Mouse (Mus musculus) A20 (cell line): ENCODE measurements around the gene Txnrd2.

Source experiments
- DNase-seq: peaks from one replicate; pipeline ENCODE4 v3.0.0-alpha.2; 2011; ENCODE audit warnings: low read depth, low spot score

Txnrd2 gene

GRCm38 (mm10) chr16:18484794-18485435 is 58.7 kb downstream of the Txnrd2 start:
- DNase-seq: no peak

DNA sequence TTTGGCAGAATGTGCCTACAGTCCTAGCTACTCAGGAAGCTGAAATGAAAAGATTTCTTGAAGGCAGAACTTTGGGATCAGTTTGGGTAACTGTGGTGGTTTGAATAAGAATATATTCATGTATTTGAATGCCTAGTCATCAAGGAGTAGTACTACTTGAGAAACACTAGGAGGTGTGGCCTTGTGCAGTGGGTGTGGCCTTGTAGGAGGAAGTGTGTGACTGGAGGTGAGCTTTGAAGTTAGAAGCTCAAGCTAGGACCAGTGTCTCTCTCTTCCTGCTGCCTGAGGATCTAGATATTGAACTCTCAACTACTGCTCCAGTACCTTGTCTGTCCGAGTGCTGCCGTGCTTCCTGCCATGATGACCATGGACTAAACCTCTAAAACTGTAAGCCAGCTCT is 59.9 kb downstream of the Txnrd2 start:
- DNase-seq: no peak

- no peak for DNase-seq
These were observed 64.1 kb downstream of the Txnrd2 start for GRCm38 (mm10) chr16:18490281-18490680.

- no peak for DNase-seq
These were observed 64.7 kb downstream of the Txnrd2 start for GRCm38 (mm10) chr16:18490894-18491293.

- no peak for DNase-seq
These were observed 71.8 kb downstream of the Txnrd2 start for GRCm38 (mm10) chr16:18497865-18498515.

- peak; percentile 97 for DNase-seq
These were observed 72.4 kb downstream of the Txnrd2 start, which contains the start of the genes Gnb1l and Rtl10 for GRCm38 (mm10) chr16:18498558-18498990. Gnb1l (plus strand) TSS chr16:18498713. Rtl10 (plus strand) TSS chr16:18498901.

DNA sequence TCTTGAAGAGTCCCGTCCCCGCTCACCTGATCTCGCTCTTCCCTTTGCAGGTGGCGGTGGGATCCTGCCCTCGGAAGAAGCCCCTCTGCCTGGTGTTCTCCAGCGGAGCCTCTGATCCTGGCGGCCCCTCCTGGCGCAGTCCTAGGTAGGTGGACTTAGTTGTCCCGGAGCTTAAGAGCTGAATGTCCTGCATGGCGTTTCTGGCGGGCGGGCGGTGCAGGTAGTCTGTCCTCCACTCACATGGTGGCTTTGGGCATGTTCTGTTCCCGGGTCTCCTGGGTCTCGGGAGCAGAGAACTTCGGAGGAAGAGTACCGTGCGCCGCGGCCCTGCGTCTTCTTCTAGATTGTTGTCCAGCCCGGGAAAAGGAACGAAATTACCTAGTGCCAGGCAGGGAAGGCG is 72.8 kb downstream of the Txnrd2 start:
- no peak for DNase-seq

DNA sequence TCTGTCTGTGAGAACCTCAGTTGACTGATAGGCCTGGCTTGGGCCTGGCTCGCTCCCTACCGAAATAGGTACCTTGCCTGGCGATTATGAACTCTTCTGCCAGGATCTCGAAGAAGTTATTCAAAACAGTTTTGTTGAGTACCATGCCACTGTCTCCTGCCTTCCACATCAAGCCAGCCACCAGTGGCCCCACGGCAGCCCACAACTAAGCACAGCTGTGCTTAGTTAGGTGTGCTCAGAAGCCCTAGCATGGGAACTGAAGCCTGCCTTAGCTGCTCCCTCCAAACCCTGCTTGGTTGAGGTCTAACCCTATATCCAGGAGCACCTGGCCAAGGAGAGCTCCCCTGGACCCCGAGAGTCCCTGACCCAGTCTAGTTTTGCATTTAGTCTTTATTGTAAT is 75.3 kb downstream of the Txnrd2 start:
- no peak for DNase-seq

- DNase-seq: no peak
These were observed 77.6 kb downstream of the Txnrd2 start for GRCm38 (mm10) chr16:18503566-18504342.

DNA sequence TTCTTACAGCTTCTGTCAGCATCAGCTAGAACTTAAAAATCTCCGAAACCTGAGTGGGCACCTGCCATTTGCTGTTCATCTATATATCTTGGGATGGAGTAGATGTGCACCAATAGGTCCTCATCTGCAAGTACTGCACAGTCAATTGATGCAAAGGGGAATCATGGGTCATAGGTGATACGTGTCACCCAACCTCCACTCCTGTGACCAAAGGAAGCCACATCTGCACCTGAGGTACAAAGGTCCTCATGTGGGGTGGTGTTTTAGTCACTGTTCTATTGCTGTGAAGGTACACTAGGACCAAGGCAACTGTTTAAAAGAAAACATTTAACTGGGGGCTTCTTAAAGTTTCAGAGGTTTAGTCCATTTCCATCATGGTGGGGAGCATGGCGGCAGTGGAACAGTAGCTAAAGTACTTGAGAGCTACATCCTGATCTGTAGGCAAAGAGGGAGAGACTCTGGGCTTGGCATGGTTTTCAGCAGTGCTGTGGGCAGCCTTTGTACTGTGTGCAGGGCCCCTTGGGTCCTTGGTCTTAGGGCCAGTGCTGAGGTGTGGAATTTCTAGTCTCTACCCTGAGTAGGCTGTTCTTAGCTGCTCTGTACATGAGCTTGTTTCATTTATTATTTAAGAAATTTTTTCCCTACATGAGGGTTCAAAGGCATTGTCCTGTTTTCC is 80.5 kb downstream of the Txnrd2 start:
- DNase-seq: no peak

- no peak for DNase-seq
These were observed 81.0 kb downstream of the Txnrd2 start for GRCm38 (mm10) chr16:18507200-18507549.

DNA sequence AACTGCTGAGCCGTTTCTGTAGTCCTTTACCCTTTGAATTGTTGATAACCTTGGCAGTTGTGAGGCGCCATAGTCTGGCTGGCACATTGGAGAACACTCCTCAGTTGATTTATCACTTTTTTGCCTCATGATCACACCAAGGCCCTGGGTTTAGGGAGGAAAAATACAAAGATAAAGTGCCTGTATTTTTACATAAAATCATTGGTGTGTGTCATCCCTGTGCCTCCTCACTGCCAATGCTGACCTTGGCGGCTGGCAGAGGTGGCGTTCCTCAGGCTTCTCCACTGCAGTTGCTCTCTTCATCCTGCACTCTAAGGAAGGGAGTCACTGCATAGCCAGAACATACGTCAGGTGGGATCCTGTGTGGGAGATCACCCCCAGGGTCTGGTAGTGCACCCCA is 85.6 kb downstream of the Txnrd2 start:
- no peak for DNase-seq

DNA sequence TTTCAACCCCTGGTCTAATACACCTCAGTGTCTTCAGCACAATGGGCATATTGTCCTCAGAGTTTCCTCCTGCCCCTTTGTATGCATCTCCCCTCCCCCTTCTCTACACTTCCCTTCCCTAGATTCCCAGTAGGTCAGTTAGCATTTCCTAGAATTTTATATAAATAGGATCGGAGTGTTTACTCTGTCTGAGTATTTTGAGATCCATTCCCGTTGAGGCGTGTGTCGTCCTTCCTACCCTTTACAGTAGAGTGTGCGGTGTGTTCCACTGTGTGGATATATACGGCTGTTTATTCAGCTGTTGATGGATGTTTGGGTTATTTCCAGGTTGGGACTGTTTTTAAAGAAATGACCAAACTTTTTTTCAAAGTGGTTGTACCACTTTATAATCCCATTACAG is 87.3 kb downstream of the Txnrd2 start:
- DNase-seq: no peak

DNA sequence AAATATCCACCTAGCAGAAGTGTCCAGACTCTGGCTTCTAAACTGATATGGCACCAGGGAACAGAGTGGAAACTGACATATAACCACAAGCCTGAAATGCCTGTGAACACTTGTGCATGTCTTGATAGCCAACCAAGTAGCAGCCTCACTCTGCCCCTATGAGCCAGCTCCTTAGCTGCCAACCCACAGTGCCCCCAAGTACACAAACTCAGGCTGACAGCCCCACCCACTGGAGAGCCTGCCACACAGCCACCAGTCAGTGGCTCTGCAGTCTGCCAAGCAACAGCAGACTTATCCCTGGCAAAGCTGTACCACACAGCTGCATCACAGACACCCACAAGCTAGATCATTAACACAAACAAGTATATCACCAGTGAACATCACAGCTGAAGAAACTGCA is 91.9 kb downstream of the Txnrd2 start:
- peak; percentile 36 for DNase-seq

DNA sequence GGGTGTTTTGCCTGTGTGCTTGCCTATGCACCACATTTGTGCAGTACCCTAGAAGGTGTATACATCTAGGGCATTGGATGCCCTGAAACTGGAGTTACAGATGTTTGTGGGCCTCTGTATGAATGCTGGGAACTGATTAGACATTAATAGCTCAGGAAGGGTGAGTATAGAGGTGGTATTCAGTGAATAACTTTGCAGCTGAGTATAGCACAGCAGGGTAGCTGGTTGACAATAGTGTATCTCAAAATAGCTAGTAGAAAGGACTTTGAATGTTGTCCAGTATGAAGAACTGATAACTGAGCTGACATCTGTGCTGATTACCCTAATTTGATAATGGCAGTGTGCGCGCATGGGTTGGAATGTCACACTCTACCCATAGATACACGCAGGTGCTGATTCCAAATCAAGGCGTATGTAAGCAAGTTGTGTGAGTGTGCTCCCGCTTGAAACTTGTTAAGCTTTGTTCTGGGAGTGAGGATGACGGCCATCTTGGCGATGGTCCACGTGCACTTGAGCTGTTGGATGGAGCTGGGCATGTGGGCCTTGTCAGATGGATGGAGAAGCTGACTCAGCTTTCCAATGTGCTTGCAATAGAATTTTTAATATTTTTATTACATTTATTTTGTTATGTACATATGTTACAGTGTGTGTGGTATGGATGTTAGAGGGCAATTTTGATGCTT is 97.5 kb downstream of the Txnrd2 start:
- DNase-seq: no peak

DNA sequence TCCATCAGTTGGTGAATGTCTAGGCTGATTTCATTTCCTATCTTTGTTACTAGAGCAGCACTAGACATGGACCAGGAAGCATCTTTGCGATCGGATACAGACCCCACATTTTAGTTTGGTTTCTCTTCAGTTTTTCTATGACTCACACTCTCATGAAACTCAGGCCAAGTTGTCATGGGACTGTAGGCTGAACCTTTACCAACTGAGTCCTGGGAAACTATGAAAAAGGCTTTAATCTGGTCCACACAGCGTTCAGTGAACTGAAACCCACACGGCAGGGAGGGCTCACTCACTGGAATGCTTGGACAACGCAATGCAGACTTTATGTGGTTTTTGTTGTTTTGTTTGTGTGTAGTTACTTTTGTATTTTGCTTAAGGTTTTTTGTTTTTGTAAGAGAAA is 102.5 kb downstream of the Txnrd2 start:
- DNase-seq: no peak
